Mouse (Mus musculus) CH12.LX (cell line): ENCODE data around the gene Zdhhc1. TPM values are rescaled to one million over a fixed set of nuclear protein-coding genes. Genes with fewer than 3 reads are reported as not detected.

ENCODE experiments used
- DNase-seq: peaks from one replicate; pipeline ENCODE4 v3.0.0-alpha.2; 2013; ENCODE audit errors: extremely low read depth
- H3K27ac ChIP-seq: 2 replicates; pipeline ENCODE4 v1.5.1; 2012; ENCODE audit warnings: low read depth, mild to moderate bottlenecking, control low read depth, moderate library complexity; ENCODE audit not compliant: insufficient read depth
- H3K27me3 ChIP-seq: replicated peaks from 2 replicates; pipeline ENCODE3; 2012; ENCODE audit warnings: inconsistent platforms
- H3K36me3 ChIP-seq, 2 experiments: replicated peaks in 1 of 2; 2 replicates each; pipeline versions ENCODE3 to v1.6.1; 2012; ENCODE audit warnings: inconsistent platforms in 1 of 2, low read length in 1 of 2, mild to moderate bottlenecking in 1 of 2, mixed read lengths in 1 of 2, moderate library complexity in 1 of 2; ENCODE audit not compliant: control insufficient read depth in 1 of 2, insufficient read depth in 1 of 2
- H3K4me1 ChIP-seq, 2 experiments: 2 replicates each; pipeline ENCODE4 v1.6.1; 2012; ENCODE audit warnings: inconsistent platforms in 1 of 2, moderate library complexity in 1 of 2; ENCODE audit not compliant: insufficient read depth in 2 of 2, control insufficient read depth in 1 of 2
- H3K4me2 ChIP-seq: 2 replicates; pipeline ENCODE4 v1.6.1; 2012; ENCODE audit warnings: low read depth, mild to moderate bottlenecking, control low read depth; ENCODE audit not compliant: poor library complexity, insufficient read depth, severe bottlenecking
- H3K4me3 ChIP-seq, 3 experiments: fragments of 150-350 bp in 1 of 3; sonication (generic) in 1 of 3; replicated peaks in 1 of 3; 2 replicates each; pipeline versions ENCODE3 to v1.5.1; 2011 to 2012; ENCODE audit warnings: low read depth in 2 of 3, low read length in 2 of 3, mild to moderate bottlenecking in 2 of 3, moderate library complexity in 2 of 3, control low read depth in 1 of 3, improper control_type of control experiment in 1 of 3, inconsistent platforms in 1 of 3, mixed read lengths in 1 of 3; ENCODE audit not compliant: poor library complexity in 1 of 3
- H3K79me2 ChIP-seq: replicated peaks from 2 replicates; pipeline ENCODE4 v1.6.1; 2012; ENCODE audit warnings: mild to moderate bottlenecking, moderate library complexity; ENCODE audit not compliant: control insufficient read depth, poor library complexity, insufficient read depth, severe bottlenecking; ENCODE audit errors: extremely low read depth
- H3K9ac ChIP-seq: 2 replicates; pipeline ENCODE4 v1.6.1; 2012; ENCODE audit warnings: low read depth, mild to moderate bottlenecking, control low read depth, moderate library complexity; ENCODE audit not compliant: insufficient read depth
- H3K9me3 ChIP-seq: replicated peaks from 2 replicates; pipeline ENCODE3; 2012; ENCODE audit warnings: low read length, inconsistent platforms, mixed read lengths
- BHLHE40 ChIP-seq: IDR thresholded peaks from 2 replicates; pipeline ENCODE4 v1.6.1; 2011; ENCODE audit warnings: mild to moderate bottlenecking, low read depth, low read length, improper control_type of control experiment
- CHD2 ChIP-seq: IDR thresholded peaks from 2 replicates; pipeline ENCODE4 v1.6.1; 2011; ENCODE audit warnings: low read length, improper control_type of control experiment
- CTCF ChIP-seq, 2 experiments: IDR thresholded peaks in 1 of 2; conservative IDR thresholded peaks in 1 of 2; 2 replicates each; pipeline ENCODE4 v1.5.1; 2011 to 2012; ENCODE audit warnings: low read depth in 2 of 2, low read length in 2 of 2, improper control_type of control experiment in 1 of 2, inconsistent platforms in 1 of 2, mild to moderate bottlenecking in 1 of 2, moderate library complexity in 1 of 2
- E2F4 ChIP-seq: IDR thresholded peaks from 2 replicates; pipeline ENCODE4 v1.6.1; 2011; ENCODE audit warnings: low read depth, low read length, improper control_type of control experiment; ENCODE audit not compliant: insufficient replicate concordance
- ELF1 ChIP-seq: IDR thresholded peaks from 2 replicates; pipeline ENCODE4 v1.6.1; 2014; ENCODE audit warnings: low read depth, mild to moderate bottlenecking, inconsistent platforms, low read length, improper control_type of control experiment
- EP300 ChIP-seq: IDR thresholded peaks from 2 replicates; pipeline ENCODE4 v1.6.1; 2011; ENCODE audit warnings: low read length, improper control_type of control experiment
- ETS1 ChIP-seq: conservative IDR thresholded peaks from 2 replicates; pipeline ENCODE4 v1.6.1; 2012; ENCODE audit warnings: low read depth, mild to moderate bottlenecking, inconsistent platforms, low read length, improper control_type of control experiment, moderate library complexity
- HCFC1 ChIP-seq: IDR thresholded peaks from 2 replicates; pipeline ENCODE4 v1.6.1; 2012; ENCODE audit warnings: low read depth, mild to moderate bottlenecking, inconsistent platforms, low read length, improper control_type of control experiment
- IRF4 ChIP-seq: IDR thresholded peaks from 2 replicates; pipeline ENCODE4 v1.6.1; 2014; ENCODE audit warnings: low read depth, mild to moderate bottlenecking, inconsistent platforms, low read length, improper control_type of control experiment
- JUN ChIP-seq: IDR thresholded peaks from 2 replicates; pipeline ENCODE4 v1.6.1; 2011; ENCODE audit warnings: low read depth, mild to moderate bottlenecking, low read length, improper control_type of control experiment, moderate library complexity; ENCODE audit not compliant: insufficient read depth
- KAT2A ChIP-seq: IDR thresholded peaks from 2 replicates; pipeline ENCODE4 v1.6.1; 2012; ENCODE audit warnings: low read length, improper control_type of control experiment, inconsistent platforms; ENCODE audit not compliant: insufficient replicate concordance
- MAFK ChIP-seq: IDR thresholded peaks from 2 replicates; pipeline ENCODE4 v1.6.1; 2011; ENCODE audit warnings: low read length, improper control_type of control experiment; ENCODE audit not compliant: insufficient replicate concordance
- NELFE ChIP-seq: IDR thresholded peaks from 2 replicates; pipeline ENCODE4 v1.6.1; 2011; ENCODE audit warnings: low read depth, low read length, improper control_type of control experiment
- POLR2A ChIP-seq: IDR thresholded peaks from 2 replicates; pipeline ENCODE4 v1.6.1; 2011; ENCODE audit warnings: low read depth, mild to moderate bottlenecking, improper control_type of control experiment, low read length
- POLR2AphosphoS2 ChIP-seq: IDR thresholded peaks from 2 replicates; pipeline ENCODE4 v1.6.1; 2011; ENCODE audit warnings: low read depth, low read length, improper control_type of control experiment
- RAD21 ChIP-seq: IDR thresholded peaks from 2 replicates; pipeline ENCODE4 v1.6.1; 2011; ENCODE audit warnings: low read depth, mild to moderate bottlenecking, low read length, improper control_type of control experiment, moderate library complexity
- SMC3 ChIP-seq: IDR thresholded peaks from 2 replicates; pipeline ENCODE4 v1.6.1; 2011; ENCODE audit warnings: low read depth, low read length, improper control_type of control experiment
- TCF12 ChIP-seq: IDR thresholded peaks from 2 replicates; pipeline ENCODE4 v1.6.1; 2014; ENCODE audit warnings: low read depth, mild to moderate bottlenecking, inconsistent platforms, low read length, improper control_type of control experiment
- UBTF ChIP-seq: IDR thresholded peaks from 2 replicates; pipeline ENCODE4 v1.6.1; 2012; ENCODE audit warnings: low read depth, mild to moderate bottlenecking, inconsistent platforms, low read length, improper control_type of control experiment, moderate library complexity
- USF1 ChIP-seq: IDR thresholded peaks from 2 replicates; pipeline ENCODE4 v1.6.1; 2014; ENCODE audit warnings: low read depth, mild to moderate bottlenecking, inconsistent platforms, low read length, improper control_type of control experiment
- USF2 ChIP-seq: conservative IDR thresholded peaks from 2 replicates; pipeline ENCODE4 v1.6.1; 2011; ENCODE audit warnings: low read depth, low read length, improper control_type of control experiment
- ZC3H11A ChIP-seq: IDR thresholded peaks from 2 replicates; pipeline ENCODE4 v1.6.1; 2012; ENCODE audit warnings: low read depth, mild to moderate bottlenecking, inconsistent platforms, low read length, improper control_type of control experiment
- ZMIZ1 ChIP-seq: IDR thresholded peaks from 2 replicates; pipeline ENCODE4 v1.6.1; 2012; ENCODE audit warnings: low read depth, mild to moderate bottlenecking, inconsistent platforms, low read length, improper control_type of control experiment
- dilution Hi-C: fragments of 300-500 bp; cut with MboI; formaldehyde crosslinking; loops from 2 replicates; pipeline ENCODE4 v1.14.3; 2020; ENCODE audit warnings: low sequenced_read_pairs; ENCODE audit not compliant: extremely low pct_unique_long_range_greater_than_20kb, extremely low pct_ligation_motif_present
- in situ Hi-C: fragments of 300-500 bp; cut with MboI; formaldehyde crosslinking; loops from 3 replicates; pipeline ENCODE4 v1.14.3; 2019; ENCODE audit warnings: low sequenced_read_pairs, low pct_ligation_motif_present, low pct_unique_long_range_greater_than_20kb, mixed read lengths
- polyA plus RNA-seq: library from polyadenylated mRNA; unstranded; fragments of >175 nt; gene quantifications from 2 replicates; pipeline ENCODE4 v1.2.1, GENCODE M21; 2012; ENCODE audit warnings: low read depth; ENCODE audit not compliant: insufficient read length
- total RNA-seq, 2 experiments: library from RNA; depleted of rRNA; stranded (reverse); fragments of 300-350 nt in 1 of 2; fragments of >200 nt in 1 of 2; gene quantifications; 2 replicates each; pipeline ENCODE4 v1.2.3; 2012 to 2014

The Zdhhc1 gene
- total and polyA plus RNA-seq, 3 experiments = 1.6 to 3.6 (median 2.6) TPM

DNA sequence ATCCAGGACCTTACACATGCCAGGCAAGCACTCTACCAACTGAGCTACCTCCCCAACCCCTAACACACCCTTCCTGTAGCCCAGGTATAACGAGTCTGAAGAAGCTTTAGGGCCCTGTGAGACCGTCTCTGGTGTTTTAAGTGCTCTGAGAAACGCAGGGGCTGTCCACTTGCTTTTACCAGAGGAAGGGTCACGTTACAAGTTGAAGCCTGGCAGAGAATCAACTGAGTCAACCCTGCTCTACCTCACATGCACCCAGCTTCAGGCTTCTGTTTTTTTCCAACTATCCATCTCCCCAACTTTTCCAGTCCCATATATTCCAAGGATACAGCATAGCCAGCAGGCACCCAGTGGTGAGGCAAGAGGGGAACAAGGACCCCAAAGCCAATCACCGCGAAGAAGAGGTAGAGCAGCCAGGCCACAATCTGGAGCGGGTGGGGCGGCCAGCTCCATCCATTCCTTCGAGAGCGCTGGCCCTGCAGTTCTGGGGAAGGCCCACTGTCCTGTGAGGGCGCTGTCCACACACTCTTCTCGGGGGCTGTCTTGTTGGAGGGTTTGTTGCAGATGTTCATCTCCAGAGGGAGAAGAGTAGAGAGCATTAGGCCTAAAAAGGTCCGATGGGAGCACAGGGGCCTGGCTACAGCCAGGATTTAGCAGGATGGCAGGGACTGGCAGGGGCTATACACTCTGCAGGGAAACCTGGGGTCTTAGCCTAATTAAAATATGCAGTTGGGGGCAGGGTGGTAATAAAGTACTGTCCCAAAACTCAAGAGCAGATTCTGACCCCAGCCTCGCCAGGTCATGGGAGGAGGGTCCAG, 13.3 kb downstream of the Zdhhc1 start:
- H3K4me1 ChIP-seq = 0 out of 4 replicates have a peak, but pooled peaks cover 0 to 3% of the 10 kb centered on the region in 2 experiments
- dilution Hi-C loops = no loop called here
- H3K27me3 ChIP-seq = no peaks in the 10 kb centered on the region
- H3K79me2 ChIP-seq = no peaks in the 10 kb centered on the region
- peak; percentile 20 for DNase-seq
- peaks cover 0 to 14% of the 10 kb centered on the region in 2 experiments for H3K36me3 ChIP-seq
- H3K4me3 ChIP-seq = no peak overlapping the region
- TF ChIP-seq CTCF (conservative IDR thresholded peaks at IDR 0.05 in 1 of 2, IDR thresholded peaks at IDR 0.05 in 1 of 2; ENCODE audit: low read depth in 2 of 2, low read length in 2 of 2) = peak in 1 of 2 experiments; percentile 62; a peak in 2 of 4 replicates
- 0 out of 2 replicates have a peak, but pooled peaks have one; percentile 7 for TF ChIP-seq SMC3
- no peak for TF ChIP-seq MAFK
- peak; percentile 27 for TF ChIP-seq RAD21
- no peaks in the 10 kb centered on the region for H3K9me3 ChIP-seq
- in situ Hi-C loops = no loop called here
- no peak overlapping the region for H3K4me2 ChIP-seq
- H3K9ac ChIP-seq = no peak overlapping the region
- no peak overlapping the region for H3K27ac ChIP-seq

DNA sequence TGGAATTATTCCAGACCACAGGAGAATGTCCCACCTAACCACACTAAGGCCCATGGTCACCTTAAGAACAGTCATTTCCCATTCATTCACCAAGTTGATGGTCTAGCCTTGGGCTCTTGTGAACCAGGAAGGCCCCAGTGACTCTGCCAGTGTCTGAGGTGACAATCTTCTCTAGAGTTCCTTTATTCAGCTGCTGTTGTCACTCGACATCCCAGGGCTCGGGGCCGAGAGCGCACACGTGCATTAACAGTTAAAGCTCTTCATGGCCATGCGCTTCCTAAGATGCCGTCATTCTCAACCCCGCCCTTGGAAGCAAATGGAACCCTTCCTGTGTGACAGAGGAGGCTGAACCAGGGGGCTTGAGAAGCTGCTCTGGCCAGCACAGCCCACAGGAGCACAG, 14.6 kb downstream of the Zdhhc1 start:
- DNase-seq = no peak
- Histone ChIP-seq H3K9ac (no peak overlapping the region), H3K36me3 (peaks cover 0 to 14% of the 10 kb centered on the region in 2 experiments), H3K79me2 (no peaks in the 10 kb centered on the region), H3K9me3 (no peaks in the 10 kb centered on the region), H3K4me1 (0 out of 4 replicates have a peak, but pooled peaks cover 0 to 3% of the 10 kb centered on the region in 2 experiments), H3K4me2 (no peak overlapping the region), H3K27ac (no peak overlapping the region), H3K4me3 (no peak overlapping the region), H3K27me3 (no peaks in the 10 kb centered on the region)
- in situ Hi-C loops = no loop called here
- no peak for TF ChIP-seq KAT2A
- TF ChIP-seq MAFK = no peak
- TF ChIP-seq POLR2A = no peak
- no peak for TF ChIP-seq CHD2
- no peak for TF ChIP-seq HCFC1
- TF ChIP-seq USF1 = no peak
- TF ChIP-seq JUN = no peak
- TF ChIP-seq USF2 = no peak
- TF ChIP-seq ELF1 = no peak
- TF ChIP-seq BHLHE40 = no peak
- no peak for TF ChIP-seq ETS1
- TF ChIP-seq E2F4 = no peak
- no peak for TF ChIP-seq UBTF
- no peak for TF ChIP-seq POLR2AphosphoS2
- no peak for TF ChIP-seq IRF4
- TF ChIP-seq EP300 = no peak
- no peak for TF ChIP-seq ZMIZ1
- TF ChIP-seq TCF12 = no peak
- no peak for TF ChIP-seq ZC3H11A
- no peak for TF ChIP-seq NELFE
- dilution Hi-C loops = no loop called here
